Mouse (Mus musculus) kidney, postnatal 10 days (tissue): ENCODE data around the gene Slc6a11.

Experiments
- DNase-seq: peaks from one replicate; pipeline ENCODE4 v3.0.0; 2021; ENCODE audit warnings: mixed read lengths

Gene Slc6a11

DNA sequence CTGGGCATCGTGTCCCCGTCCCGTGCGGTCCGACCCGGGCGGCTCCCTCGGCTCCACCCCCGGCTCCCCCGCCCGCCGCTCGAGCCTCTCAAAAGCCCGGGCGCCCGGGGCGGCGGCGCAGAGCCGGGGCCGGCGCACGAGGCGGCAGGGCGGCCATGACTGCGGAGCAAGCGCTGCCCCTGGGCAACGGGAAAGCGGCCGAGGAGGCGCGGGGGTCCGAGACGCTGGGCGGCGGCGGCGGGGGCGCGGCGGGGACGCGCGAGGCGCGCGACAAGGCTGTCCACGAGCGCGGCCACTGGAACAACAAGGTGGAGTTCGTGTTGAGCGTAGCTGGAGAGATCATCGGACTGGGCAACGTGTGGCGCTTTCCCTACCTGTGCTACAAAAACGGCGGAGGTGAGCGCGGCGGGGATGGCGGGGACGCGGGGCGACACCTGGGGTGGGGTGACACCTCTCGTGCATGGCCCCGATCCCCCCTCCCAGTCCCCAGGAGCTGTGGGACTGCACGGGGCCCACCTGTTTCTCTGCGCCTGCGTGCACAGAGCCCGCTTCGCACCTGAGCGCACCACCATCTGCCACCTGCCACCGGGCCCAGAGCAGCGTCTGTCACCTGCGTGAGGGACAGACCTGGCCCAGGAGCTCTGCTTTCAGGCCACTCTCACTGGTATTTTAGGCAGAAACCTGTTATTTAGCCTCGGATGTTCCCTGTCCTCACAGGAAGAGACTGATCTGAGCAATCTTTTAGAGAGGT is at the start of gene Slc6a11:
TSS of gene Slc6a11 (plus strand) at position 120 of the 751 bp plus-strand sequence.
- peak; percentile 7 for DNase-seq

DNA sequence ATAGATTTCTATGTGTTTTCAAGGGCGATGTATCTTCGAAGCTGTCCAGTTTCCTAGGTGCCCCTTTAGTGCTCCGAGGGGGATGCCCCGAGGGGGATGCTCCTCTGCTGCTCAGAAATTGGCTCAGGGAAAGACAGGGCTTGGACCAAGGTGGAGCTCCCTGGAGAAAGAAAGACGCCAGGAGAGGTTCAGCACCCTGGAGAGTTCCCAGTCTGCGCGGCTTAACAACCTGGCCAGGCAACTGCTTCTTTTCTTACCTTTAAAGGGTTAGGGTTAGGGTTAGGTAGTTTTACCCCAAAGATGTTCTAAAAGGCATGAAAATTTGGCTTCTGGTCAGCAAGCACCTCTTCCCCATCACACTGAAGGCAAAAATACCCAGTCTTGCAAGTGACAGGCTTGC is 43.9 kb upstream of the Slc6a11 start:
- DNase-seq: peak; percentile 66

DNA sequence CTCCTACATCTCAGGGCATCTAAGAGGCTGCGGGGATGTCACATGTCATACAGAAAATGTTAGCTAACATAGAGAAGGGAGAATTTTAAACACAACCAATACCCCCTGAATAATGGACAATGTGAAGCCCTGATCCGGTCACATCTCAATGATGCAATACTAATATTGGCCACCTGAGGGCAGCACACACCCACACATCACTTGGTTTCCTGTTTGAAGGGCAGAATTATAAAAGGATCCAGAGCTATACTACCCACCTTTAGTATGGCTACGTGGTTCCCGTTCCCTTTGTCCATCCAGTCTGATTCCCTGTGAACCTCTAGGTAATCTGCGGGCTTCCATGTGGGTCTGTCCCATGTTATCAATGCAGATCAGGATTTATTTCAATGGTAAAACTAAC is 41.4 kb upstream of the Slc6a11 start:
- DNase-seq: peak; percentile 73

DNA sequence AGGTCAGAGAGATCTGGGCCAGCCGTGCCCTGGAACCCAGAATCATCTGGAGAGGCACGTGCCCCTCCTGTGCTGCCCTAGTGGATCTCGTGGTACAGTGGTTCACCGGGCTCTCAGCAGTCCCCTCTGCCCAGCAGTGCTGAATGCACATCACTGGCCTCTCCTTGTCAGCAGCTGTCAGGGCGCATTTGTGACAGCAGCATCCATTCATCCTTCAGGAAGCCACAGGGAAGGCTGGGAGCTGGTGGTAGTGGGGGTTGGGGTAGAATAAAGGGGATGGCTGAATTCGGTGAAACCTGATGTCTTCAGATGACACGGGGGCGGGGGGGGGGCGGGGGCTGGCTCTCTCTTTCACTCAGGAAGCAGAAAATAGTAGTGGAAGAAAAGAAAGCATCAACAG is 38.8 kb upstream of the Slc6a11 start:
- DNase-seq: no peak

DNA sequence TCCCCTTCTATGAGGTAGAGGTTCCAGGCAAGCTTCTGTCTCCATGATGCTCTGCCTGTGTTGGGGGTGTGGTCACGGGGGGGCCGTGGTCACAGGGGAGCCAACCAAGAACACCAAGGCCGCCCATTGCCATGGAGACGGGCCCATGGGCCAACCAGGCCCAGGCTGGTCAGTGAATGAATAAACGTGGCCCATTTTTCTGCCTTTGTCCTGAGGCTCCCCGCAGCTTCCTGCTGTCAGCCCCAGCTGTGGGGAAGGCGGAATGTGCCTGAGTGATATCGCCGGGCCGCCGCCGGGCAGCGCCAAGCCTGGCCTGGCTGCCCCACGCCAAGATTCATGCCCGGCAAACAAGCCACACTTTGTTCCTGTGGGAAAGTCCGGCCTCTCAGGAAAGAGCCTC is 36.8 kb upstream of the Slc6a11 start:
- DNase-seq: no peak

DNA sequence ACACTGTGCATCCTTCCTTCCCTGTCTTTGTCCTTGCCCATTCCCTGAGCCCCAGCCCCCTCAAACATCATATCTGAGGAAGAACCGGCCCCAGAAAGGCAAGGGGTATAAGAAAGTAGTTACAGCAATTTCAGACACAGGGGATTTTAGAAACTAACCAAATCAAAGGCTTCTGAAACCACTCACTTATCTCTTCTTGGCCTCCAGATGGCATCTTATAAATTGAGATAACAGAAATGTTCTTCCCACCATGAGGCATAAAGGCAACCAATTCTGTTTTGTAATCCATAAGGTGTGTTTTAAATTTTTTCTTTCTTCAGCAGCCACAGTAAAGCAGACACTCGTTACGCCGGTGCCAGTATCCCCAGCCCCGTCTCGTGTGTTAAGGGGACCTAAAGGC is 34.5 kb upstream of the Slc6a11 start:
- DNase-seq: no peak

DNA sequence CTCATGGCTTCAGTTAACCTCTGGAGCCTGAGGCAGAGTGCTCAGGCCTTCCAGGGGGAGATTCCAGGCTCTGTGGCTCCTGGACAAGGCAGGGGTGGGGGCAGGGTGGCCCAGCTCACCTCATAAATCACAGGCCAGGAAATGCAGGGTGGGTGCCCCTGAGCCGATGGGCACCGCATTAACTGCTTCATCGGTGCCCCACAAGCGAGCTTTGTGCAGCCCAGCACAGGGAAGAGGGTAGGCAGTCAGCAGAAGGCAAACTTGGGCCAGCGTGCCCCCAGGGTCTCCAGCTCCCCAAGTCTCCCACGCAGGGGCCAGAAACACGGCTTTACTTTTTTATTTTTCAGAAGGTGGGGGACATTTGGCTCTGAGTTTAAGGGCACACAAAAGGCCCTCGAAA is 29.1 kb upstream of the Slc6a11 start:
- no peak for DNase-seq

DNA sequence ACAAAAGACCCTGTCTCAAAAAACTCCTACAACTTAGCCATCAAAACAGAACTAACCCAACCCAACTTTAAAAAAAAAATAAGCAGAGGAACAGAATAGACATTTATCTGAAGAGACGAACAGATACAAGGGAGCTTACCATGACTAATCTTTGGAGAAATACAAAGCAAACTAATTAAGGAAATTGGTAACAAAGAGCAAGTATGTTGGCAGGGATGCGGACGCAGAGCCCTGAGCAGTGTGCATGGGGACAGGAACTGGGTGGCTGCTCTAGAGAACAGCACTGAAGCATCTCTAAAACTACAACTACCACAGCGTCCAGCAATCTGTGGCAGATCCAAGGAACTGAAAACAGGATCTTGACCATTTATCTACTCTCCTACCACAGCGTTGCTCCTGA is 11.5 kb upstream of the Slc6a11 start:
- DNase-seq: no peak

DNA sequence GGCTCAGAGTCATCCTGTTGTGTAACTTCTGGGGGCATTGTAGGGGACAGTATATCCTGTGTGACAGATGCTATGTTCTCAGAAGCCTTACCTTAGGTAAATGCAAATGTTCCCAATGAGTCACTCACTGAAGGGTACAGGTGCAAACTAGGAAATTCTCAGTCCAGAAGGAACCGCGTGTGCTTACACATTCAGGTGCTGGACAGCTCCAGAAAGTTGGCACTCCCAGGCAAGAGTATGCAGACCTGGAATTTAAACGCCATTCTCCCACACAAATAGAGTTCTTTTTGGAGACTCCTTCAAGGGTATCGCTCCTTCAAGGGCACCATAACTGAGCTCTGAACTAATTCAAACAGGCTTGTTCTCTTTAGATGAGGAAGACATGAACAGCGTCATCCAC is 5.5 kb upstream of the Slc6a11 start:
- DNase-seq: peak; percentile 6

DNA sequence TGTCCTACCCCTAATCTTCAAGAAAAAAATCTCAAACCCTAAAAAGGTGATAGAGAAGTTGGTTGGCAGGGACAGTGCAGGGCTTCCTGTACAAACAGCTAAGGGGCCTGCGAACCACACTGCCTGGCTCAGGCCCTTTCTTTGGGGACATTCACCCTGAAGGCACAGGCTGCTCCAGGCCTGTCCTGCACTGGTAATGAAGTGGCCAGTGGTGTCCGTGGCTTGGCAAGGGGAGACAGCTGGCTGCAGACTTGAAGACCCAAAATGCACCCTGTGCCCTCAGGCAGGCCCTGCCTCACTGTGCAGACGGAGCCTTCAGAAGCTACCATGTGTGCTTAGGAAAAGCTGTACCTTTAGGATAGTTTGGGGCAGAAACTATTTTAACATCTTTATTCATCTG is 1.4 kb downstream of the Slc6a11 start:
- no peak for DNase-seq

DNA sequence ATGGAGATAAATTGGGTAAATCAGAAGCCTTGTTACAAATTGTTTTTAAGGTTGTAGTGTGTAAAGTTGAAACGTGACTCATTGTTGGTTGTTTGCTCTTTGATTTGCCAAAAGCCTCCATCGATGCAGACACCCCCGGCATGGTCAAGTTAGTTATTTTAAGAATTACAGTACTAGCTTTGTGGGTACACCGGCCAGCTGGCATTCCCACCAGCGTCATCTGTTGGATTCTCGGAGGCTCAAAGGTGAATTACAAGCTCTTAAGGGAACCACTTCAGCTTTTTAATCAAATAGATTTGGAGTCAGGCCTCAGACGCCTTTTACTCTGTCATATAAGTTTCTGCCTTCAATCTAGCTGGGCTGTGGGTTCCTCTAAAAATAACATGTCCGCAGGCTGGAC is 1.9 kb downstream of the Slc6a11 start:
- DNase-seq: no peak

DNA sequence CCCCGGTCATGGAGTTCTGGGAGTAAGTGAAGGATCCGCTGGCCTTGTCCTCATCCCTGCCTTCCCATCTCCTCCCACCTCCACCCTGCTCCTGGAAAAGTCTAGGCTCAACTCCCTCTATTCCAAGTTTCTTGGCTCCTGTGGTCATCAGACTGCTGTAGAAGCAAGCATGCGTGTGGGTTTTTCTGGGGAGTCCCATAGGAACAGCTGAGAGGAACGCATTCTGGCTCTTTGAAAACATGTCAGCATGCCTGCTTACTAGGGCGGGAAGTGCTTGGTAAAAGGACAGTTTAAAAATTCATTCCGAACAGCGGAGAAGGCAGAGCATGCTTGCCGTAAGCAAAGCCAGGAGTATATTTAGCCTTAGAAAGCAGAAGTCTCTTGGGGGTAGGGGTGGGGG is 7.9 kb downstream of the Slc6a11 start:
- no peak for DNase-seq

DNA sequence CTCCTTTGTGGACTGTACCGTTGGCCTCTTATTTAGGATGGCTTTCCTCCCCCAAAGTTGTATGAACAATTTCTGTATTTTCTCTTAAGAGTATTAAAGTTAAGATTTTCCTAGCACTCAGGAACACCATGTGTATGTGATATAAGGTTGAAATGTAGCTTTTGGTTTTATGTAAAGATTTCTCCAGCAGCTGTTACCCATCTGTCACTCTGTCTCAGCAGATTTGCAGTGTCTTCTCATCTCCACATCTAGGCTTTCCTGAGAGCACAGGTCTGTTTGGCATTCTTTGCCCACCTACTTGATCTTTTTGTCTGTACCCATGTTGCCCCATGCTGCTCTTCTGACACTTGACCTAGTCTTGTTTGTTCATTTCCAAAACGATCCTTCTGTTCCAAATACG is 10.4 kb downstream of the Slc6a11 start:
- no peak for DNase-seq

DNA sequence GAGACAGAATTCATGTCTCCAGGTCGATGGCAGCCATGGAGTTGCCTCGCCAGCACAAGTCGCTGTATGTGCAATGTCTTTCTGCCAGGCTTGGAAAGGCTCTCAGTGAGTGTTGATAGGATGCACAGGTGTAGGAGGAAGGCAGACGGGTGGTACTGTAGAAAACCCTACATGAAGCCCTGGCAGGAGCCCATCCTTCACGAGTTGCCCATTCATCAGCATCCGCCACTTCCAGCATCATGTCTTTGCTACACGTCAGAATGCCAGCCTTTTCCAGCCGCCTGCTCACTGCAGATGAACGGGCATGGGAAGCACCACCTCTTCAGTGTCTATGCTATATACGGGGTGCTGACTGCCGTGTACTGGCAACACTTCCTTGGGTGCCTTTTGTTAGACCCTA is 11.4 kb downstream of the Slc6a11 start:
- DNase-seq: no peak

DNA sequence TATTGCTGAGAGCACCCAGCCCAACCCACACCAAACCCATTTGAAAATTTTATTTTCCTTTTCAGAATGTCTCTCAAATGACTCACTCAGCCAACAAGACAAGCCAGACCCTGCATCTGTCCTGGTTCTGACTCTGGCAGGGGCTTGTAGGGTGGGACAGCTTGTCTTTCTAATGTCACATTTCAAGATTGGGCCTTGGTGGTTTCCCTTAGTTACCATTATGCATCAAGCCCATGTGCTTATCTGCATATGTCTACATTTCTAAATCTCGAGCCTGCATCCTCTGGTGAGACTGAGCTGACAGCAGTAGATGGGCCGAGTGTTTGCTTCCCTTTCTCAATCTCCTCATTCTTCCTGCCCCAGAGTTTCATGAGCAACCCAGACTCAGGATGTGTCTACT is 12.5 kb downstream of the Slc6a11 start:
- no peak for DNase-seq

DNA sequence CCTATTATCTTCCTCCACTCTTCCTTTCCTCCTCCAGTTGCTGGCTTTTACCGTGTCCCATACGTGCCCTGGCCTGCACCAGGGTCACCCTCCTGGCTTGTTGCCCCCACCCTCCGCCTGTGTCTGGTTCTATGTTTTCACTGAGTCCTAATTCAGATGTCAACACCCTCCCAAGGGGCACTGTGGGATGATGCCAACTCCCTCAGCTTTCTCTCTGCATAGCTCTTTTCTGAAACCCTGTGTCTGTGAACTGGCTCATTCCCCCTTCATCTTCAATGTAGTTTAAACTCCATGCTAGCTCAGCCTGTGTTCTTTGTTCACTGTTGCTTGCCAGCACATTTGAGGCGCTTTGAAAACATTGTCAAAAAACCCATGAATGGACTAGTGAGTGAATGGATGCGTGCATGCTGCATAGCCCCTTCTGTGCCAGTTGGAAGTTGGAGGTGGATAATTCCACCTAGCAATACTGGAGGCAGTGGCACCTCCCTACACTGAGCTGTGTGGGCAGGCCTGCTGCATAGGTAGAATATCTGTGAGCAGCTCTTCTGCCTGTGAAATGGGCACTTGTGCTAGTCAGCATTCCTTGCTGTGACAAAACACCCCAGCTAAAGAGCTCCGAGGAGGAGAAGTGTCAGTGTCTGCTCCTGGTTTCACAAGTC is 13.5 kb downstream of the Slc6a11 start:
- no peak for DNase-seq

DNA sequence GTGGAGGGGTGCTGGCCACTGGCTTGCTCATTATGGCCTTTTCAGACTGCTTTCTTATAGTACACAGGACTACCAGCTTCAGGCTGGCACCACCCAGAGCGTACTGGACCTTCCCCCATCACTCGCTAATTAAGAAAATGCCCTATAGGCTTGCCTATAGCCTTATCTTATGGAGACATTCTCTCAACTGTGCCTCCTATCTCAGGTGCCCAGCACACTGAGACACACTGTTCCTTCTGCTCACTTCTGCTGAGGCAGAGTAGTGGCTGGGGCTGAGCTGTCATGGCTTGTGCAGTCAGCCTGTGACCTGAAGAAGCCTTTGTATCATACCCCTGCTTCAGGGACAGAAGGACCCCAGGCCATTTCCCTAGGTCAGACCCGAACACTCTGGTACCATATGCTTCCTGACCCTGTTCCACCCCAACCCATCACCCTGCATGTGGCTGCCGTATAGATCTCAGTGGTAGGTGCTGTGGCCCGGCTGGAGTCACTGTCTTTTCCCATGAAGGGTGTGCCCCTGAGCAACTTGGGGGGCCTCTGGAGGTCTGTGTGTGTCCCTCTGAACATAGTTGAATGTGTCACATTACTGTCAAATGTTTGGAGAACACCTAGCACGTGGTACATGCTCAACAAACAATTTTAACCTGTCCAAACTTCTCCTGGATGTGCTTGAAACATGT is 14.7 kb downstream of the Slc6a11 start:
- no peak for DNase-seq

DNA sequence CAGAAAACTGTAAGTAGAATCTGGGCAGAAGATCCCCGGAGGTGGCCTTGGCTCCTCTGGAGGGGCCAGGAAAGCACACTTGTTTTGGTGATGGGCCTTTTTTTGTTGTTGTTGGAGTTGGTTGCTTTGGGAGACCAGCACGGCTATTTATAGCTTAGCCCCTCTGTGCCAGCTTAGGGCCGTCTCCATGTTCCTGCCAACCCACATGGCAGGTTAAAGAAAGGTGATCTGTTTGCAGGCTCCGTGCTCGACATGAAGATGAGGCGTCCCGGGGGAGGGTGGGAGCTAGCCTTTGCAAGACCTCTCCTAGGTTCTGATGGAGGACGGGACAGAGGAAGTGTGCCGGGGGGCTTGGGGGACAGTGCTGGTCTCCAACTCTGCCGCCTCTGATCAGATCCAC is 24.7 kb downstream of the Slc6a11 start:
- DNase-seq: no peak

DNA sequence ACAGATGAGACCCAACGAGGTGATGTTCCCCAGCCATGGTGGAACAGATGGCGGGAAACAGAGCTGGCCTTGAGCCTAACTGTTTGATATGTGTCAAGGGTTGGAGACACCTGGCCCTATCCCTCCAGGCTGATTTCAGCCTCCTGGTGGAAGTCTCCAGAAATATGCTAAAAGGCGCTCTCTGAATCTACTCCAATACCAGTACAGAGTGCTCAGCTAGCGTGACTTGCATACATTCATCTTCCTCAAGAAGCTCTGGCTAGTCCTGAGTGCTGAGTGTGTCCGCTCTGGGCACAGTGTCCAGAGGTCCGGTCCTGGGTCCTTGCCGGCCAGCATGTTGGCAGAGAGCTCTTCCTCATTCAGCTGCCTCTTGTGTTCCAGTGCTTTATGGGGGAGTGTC is 27.8 kb downstream of the Slc6a11 start:
- no peak for DNase-seq

DNA sequence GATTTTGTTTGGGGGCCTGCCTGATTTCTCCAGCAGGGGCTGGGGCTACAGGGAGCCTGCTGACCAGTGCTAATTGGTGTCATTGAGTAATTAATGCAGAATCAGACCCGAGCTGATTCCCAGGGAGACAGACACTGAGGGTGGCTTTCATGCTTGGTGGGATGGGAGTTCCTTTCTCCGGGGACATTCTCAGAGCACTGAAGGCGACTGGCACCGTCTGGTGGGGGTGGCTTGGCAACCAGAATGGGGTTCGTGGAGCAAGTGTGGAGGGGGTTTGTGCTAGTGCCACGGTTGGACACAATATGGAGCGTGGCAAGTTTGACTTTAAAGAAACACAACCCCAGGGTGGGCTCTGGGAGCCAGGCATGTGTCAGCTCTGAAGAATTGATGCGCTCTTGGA is 29.7 kb downstream of the Slc6a11 start:
- DNase-seq: no peak

DNA sequence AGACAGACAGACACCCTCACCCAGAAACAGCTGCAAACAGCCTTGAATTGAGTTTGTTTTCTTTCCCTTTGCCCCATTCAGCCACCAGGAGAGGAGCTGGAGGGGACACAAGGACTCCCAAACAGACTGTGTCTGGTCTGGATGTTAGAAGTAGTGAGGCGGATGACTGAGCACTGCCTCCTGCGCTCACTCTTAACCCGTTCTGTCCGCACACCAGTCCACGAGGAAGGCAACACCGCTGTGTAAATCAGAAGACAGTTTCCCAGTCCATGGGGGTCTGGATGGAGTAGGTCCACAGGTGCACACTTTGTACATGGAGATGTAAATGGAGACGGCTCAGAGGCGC is 43.0 kb downstream of the Slc6a11 start:
- DNase-seq: no peak

DNA sequence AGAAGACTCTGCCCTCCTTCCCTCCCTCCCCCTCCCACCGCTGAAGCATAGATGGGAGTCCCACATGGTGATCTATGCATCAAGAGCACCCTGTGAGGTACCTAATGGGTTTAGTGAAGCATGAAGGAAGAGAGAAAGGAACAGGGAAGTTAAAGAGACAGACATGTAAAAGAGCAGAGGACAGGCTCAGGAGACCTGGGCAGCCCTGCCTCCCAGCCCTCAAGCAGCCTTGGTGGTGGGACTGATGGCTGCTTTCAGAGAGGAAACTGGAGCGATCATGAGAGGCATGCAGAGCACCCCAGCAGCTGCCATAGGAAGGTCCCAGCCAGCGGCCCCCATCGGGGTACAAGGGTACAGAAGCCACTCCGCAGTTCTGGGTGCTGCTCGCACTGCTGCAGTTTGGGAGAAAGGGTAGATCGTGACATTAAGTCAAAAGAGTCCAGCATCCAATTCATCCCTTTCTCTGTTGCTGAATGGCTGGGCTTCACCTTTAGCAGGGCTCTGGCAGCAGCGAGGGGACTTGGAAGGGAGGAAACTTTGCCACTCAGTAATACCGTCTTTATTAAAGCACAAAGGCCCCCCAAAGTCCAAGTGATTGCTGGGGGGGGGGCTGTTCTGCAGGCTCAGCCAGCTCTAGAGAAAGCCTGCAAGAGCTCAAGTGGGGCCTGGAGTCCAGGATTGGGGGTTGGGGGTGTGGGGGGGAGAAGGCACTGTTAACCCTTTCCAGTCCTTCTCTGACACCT is 43.5 kb downstream of the Slc6a11 start:
- no peak for DNase-seq

DNA sequence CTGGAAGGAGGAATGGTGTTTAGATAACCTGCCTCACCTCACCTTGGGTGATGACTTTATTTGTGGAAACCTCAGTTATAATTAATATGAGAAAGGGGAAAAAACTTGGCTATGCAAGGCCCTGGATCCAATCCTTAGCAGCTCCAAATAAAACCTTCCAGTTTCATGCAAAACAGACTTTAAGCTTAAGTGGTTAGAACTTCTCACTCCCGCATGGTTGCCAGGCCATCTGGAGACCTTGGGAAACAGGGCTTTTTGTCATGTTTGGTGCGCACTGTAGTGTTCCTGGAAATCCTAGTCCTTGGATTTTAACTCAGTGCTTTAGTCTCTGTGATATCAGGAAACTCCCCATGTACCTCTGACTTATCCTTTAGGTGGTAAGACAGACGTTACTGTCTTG is 47.1 kb downstream of the Slc6a11 start:
- no peak for DNase-seq
